In the genomic region with DNA sequence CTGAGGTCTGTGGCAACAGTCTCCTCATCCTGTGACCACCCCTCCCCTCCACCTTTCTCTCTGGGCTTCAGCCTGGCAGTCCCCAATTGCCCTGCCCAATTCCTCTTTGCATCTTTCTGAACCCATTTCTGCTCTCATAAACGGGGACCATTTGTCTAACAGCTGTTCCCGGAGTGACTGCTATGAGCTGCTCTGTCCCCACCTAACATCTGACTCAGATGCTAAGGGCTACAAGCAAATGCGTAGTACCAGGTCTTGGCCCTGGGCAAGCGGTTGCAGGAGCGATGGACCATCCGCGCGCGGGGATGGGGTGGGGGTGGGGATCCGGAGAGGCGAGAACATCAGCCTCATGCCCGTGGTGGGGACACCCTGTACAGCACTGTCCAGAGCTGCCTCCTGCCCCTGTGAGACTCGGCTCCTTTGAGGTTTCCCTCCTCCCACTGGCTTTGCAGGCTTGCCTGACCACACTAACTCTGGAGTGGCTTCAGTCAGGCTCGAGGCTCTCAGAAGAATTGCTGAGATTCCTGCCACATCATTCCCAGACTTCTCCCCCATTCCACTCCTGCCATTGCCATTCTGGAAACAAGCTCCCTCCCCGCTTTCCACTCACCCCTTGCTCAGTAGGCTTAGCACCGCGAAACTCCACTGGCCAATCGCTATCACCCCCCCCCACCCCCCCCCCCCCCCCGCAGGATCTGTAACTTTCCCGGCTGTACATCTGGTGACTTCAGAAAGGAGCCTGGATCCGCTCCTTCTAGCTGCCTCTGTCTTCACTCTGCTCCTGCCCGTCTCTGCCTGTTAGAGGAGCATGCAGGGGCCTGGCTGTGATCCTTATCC, we compare ENCODE assay signal across 8 mouse cellular contexts. TPM values are rescaled to one million over a fixed set of nuclear protein-coding genes. Genes with fewer than 3 reads are reported as not detected.
DNase-seq lines count a peak whose midpoint lies in the region; ATAC-seq and TF ChIP-seq lines count a peak whose summit lies in the region.

No protein-coding gene starts in this region.

- intact Hi-C loops in left cerebral cortex, postnatal 14 days (cut with DNase I): loop anchor here (5.0 to 10.0 kb wide), 3 partner anchors 109 to 271 kb away; a partner anchor contains a TSS

- no peaks in the 10 kb centered on the region for H3K9me3 ChIP-seq in forebrain, embryonic 16.5 days (ENCODE audit: control insufficient read depth, low read length)
- H3K9me3 ChIP-seq in hindbrain, postnatal 0 days (ENCODE audit: low read length): no peaks in the 10 kb centered on the region
- no peaks in the 10 kb centered on the region for H3K9me3 ChIP-seq in midbrain, embryonic 10.5 days (replicated peaks)

- H3K4me1 ChIP-seq in forebrain, embryonic 16.5 days (replicated peaks; ENCODE audit: control insufficient read depth, insufficient read depth, low read length): peaks cover 22% of the 10 kb centered on the region
- peaks cover 7% of the 10 kb centered on the region for H3K4me1 ChIP-seq in hindbrain, postnatal 0 days (ENCODE audit: insufficient read depth, low read length)
- peaks cover 35% of the 10 kb centered on the region for H3K4me1 ChIP-seq in midbrain, embryonic 10.5 days

- no peak for TF ChIP-seq CTCF in hindbrain, postnatal 0 days (IDR thresholded peaks at IDR 0.05; ENCODE audit: low read depth)

- DNase-seq in adrenal gland, adult (ENCODE audit: inconsistent age in 2 of 2, low spot score in 1 of 2): peak; percentile 15 to 49
- DNase-seq in adrenal gland, postnatal 25 days: no peak
- peak; percentile 77 for DNase-seq in Muller cell, postnatal 12 days (ENCODE audit: inconsistent ontology term)
- DNase-seq in hindbrain, postnatal 0 days (ENCODE audit: low spot score): peak; percentile 20
- DNase-seq in midbrain, embryonic 10.5 days (ENCODE audit: low spot score): peak; percentile 39
- no peak for DNase-seq in thymus, postnatal 14 days
- no peak for DNase-seq in left cerebral cortex, postnatal 14 days (ENCODE audit: low spot score in 2 of 2)

- no peak overlapping the region for H3K4me3 ChIP-seq in forebrain, embryonic 16.5 days (replicated peaks; ENCODE audit: low read length)
- peak overlapping the region; percentile 8; the same call in 1 of the 2 replicates for H3K4me3 ChIP-seq in hindbrain, postnatal 0 days (ENCODE audit: low read length)
- H3K4me3 ChIP-seq in midbrain, embryonic 10.5 days: peak overlapping the region; percentile 44

- no peak for ATAC-seq in forebrain, embryonic 16.5 days
- ATAC-seq in hindbrain, postnatal 0 days: 0 out of 2 replicates have a peak, but pooled peaks have one; percentile 52

- H3K27me3 ChIP-seq in forebrain, embryonic 16.5 days (replicated peaks; ENCODE audit: control insufficient read depth, insufficient read depth, low read length): no peaks in the 10 kb centered on the region
- H3K27me3 ChIP-seq in hindbrain, postnatal 0 days (ENCODE audit: insufficient read depth, low read length): no peaks in the 10 kb centered on the region
- H3K27me3 ChIP-seq in midbrain, embryonic 10.5 days (ENCODE audit: low read depth, poor library complexity, severe bottlenecking): peaks cover 29% of the 10 kb centered on the region; the same call in 1 of the 2 replicates

- H3K4me2 ChIP-seq in forebrain, embryonic 16.5 days (ENCODE audit: low read length): peak overlapping the region; percentile 42
- peak overlapping the region; percentile 46 for H3K4me2 ChIP-seq in hindbrain, postnatal 0 days (ENCODE audit: low read depth, low read length)

- H3K27ac ChIP-seq in forebrain, embryonic 16.5 days (ENCODE audit: low read length): no peak overlapping the region
- no peak overlapping the region for H3K27ac ChIP-seq in hindbrain, postnatal 0 days
- peak overlapping the region; percentile 63 for H3K27ac ChIP-seq in midbrain, embryonic 10.5 days (replicated peaks)

- peak overlapping the region; percentile 15; the same call in 1 of the 2 replicates for H3K9ac ChIP-seq in forebrain, embryonic 16.5 days (replicated peaks; ENCODE audit: low read depth, low read length)
- peak overlapping the region; percentile 33; the same call in 1 of the 2 replicates for H3K9ac ChIP-seq in hindbrain, postnatal 0 days (replicated peaks; ENCODE audit: low read length)

- H3K36me3 ChIP-seq in forebrain, embryonic 16.5 days (ENCODE audit: control insufficient read depth, insufficient read depth): no peaks in the 10 kb centered on the region
- no peaks in the 10 kb centered on the region for H3K36me3 ChIP-seq in hindbrain, postnatal 0 days (ENCODE audit: insufficient read depth, low read length)
- H3K36me3 ChIP-seq in midbrain, embryonic 10.5 days: no peaks in the 10 kb centered on the region

- 14% methylated on average over 18 of the region's 22 CpGs for WGBS in forebrain, embryonic 16.5 days
- WGBS in hindbrain, postnatal 0 days: 14% methylated on average over 19 of the region's 22 CpGs
- 11% methylated on average over 20 of the region's 22 CpGs for WGBS in midbrain, embryonic 10.5 days

RNA-seq across cellular contexts. Expression of a gene that starts 36.4 kb away (rescaled TPM):
- total RNA-seq in adrenal gland, postnatal 25 days (2021): 26.0 and 30.5 TPM in 2 replicates
- polyA plus RNA-seq in forebrain, embryonic 16.5 days (2015; fragmentation: Nextera tagmentation; extraction: Ambion mirVana): 74.6 and 92.8 TPM in 2 replicates
- 76.4 and 84.2 TPM in 2 replicates for total RNA-seq in hindbrain, postnatal 0 days (2014; rRNA removed)
- polyA plus RNA-seq in hindbrain, postnatal 0 days (2015; fragmentation: Nextera tagmentation; extraction: Ambion mirVana): 56.1 and 59.9 TPM in 2 replicates
- 23.9 and 28.4 TPM in 2 replicates for polyA plus RNA-seq in midbrain, embryonic 10.5 days (2016; fragmentation: Nextera tagmentation; extraction: Ambion mirVana)
- 100 to 1,000 TPM; 115 TPM for total RNA-seq in left cerebral cortex, postnatal 14 days (2021)

RNA-seq across cellular contexts. Expression of a gene that starts 37.2 kb away (rescaled TPM):
- total RNA-seq in adrenal gland, postnatal 25 days (2021): 9.4 and 10.9 TPM in 2 replicates
- polyA plus RNA-seq in forebrain, embryonic 16.5 days (2015; fragmentation: Nextera tagmentation; extraction: Ambion mirVana): 10.2 and 11.3 TPM in 2 replicates
- total RNA-seq in hindbrain, postnatal 0 days (2014; rRNA removed): 7.4 and 11.9 TPM in 2 replicates
- polyA plus RNA-seq in hindbrain, postnatal 0 days (2015; fragmentation: Nextera tagmentation; extraction: Ambion mirVana): 7.7 and 8.1 TPM in 2 replicates
- polyA plus RNA-seq in midbrain, embryonic 10.5 days (2016; fragmentation: Nextera tagmentation; extraction: Ambion mirVana): 8.2 and 8.6 TPM in 2 replicates
- 1 to 10 TPM; 6.7 to 9.2 TPM for total RNA-seq in left cerebral cortex, postnatal 14 days (2021)

Comparison
In these comparisons a context has a peak if more than half of its experiments do, and no peak if none do; other contexts are left out.
1. DNase-seq: peak in adrenal gland, adult (2 of 2), Muller cell, postnatal 12 days (single experiment), hindbrain, postnatal 0 days (single experiment) and midbrain, embryonic 10.5 days (single experiment); none in adrenal gland, postnatal 25 days (single experiment), thymus, postnatal 14 days (single experiment) and left cerebral cortex, postnatal 14 days (0 of 2).